Mouse (Mus musculus): ENCODE data around the gene Gm17654. TPM values are rescaled to one million over a fixed set of nuclear protein-coding genes. Genes with fewer than 3 reads are reported as not detected.
"Not testable (repeated sequence)": the region's sequence is repeated elsewhere in the genome, so short reads cannot be mapped to it uniquely, and the experiment has no call there.

The Gm17654 gene
- not detected in 2 replicates for polyA plus RNA-seq (2012; ENCODE audit: insufficient read depth, insufficient read length, missing spikeins)

DNA sequence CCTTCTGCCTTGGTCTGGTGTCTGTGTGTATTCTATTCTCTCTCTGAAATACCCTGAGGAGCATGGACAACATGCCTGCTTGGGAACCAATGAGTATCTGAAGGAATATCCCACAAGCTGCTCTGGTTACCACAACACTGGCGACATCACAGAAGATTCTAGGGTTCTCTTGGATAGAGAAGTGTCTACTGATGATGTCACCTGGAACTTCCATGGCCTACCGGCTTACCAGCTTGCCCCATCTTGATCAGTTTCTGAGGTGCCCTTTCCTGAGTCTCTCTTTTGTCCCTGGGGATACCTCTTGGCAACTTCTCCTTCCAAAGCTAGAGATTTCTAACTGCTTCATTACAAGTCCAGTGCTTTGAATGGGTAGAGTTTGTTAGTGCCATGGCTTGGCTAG is at the start of gene Gm17654:
Gene Gm17654 (minus strand): TSS at position 101 of the 400 bp plus-strand sequence.
- H3K4me3 ChIP-seq (ENCODE audit: insufficient read depth, low read length); H3K27ac ChIP-seq (ENCODE audit: insufficient read depth, low read depth, low read length); H3K4me1 ChIP-seq (ENCODE audit: control insufficient read depth, insufficient read depth, low read length): not testable (repeated sequence)

DNA sequence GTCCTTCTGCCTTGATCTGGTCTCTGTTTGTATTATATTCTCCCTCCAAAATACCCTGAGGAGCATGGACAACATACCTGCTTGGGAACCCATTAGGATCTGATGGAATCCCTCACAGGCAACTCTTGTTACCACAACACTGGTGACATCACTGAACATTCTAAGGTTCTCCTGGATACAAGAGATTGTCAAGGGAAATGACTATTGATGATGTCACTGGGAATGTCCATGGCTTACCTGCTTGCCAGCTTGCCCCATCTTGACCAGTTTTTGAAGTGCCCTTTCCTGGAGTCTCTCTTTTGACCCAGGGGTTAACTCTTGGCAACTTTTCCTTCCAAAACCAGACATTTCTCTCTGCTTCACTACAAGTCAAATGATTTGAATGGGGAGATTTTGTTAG is 29.0 kb upstream of the Gm17654 start, which contains the start of gene Gm10375:
Gene Gm10375 (minus strand): TSS at position 101 of the 400 bp plus-strand sequence.
- H3K4me3 ChIP-seq (ENCODE audit: insufficient read depth, low read length); H3K27ac ChIP-seq (ENCODE audit: insufficient read depth, low read depth, low read length); H3K4me1 ChIP-seq (ENCODE audit: control insufficient read depth, insufficient read depth, low read length): not testable (repeated sequence)

DNA sequence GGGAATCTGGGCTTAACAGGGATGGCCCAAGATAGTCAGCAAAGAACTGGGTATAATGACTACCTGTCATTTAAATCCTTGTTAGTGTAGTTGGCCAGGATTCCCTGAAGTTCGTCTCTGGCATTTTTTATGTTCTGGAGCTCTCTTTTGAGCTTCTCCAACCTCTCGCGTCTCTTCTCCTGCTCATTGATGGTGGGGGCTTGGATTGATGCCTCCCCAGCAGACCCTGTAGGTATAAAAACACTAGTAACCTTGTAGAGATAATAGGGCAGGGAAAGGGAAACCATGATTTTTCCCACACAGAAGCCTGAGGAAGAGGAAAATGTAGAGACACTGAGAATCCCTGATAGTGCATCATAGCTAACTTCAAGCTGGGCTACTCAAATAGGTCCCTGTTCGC is 977 bp downstream of the Gm17654 start:
- H3K4me1 ChIP-seq (ENCODE audit: control insufficient read depth, insufficient read depth, low read length); H3K27ac ChIP-seq (ENCODE audit: insufficient read depth, low read depth, low read length); H3K4me3 ChIP-seq (ENCODE audit: insufficient read depth, low read length): not testable (repeated sequence)

DNA sequence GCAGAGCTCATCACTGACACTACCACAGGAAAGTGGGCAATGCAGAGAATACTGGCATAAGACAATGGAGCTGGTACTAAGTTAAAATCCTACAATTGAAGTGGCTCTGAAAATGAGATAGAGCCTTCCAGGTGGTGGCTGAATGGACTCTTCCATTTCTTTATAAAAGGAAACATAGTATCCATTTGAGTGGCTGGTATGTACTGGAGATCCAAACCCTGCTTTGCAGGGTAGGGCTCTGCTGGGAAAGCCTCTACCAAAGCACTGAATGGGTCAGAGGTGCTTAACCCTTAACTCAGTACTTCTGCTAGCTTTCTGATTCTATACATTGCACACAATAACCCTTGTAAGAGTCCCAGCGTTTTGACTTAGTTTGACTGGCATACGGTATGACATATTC is 26.7 kb downstream of the Gm17654 start:
- not testable (repeated sequence) for H3K27ac ChIP-seq (ENCODE audit: insufficient read depth, low read depth, low read length); H3K4me3 ChIP-seq (ENCODE audit: insufficient read depth, low read length); H3K4me1 ChIP-seq (ENCODE audit: control insufficient read depth, insufficient read depth, low read length)

DNA sequence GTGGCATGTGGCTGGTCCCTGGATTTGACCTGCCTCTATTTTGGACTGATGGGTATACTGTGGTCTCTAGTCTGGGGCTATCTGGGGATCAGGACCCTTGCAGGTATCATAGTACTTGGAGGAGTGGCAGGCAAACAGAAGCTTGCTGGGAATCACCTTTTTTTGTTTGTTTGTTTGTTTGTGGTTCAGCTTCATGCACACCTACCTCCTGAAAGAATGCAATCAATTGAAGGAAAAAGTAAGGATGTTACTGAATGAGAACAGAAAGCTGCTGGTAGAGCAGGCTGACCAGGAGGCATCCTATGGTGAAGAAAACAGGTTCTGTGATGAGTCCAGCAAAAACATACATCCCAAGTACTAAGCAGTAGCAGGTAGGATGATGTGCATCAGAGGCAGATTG is 32.7 kb downstream of the Gm17654 start:
- H3K4me3 ChIP-seq (ENCODE audit: insufficient read depth, low read length); H3K4me1 ChIP-seq (ENCODE audit: control insufficient read depth, insufficient read depth, low read length); H3K27ac ChIP-seq (ENCODE audit: insufficient read depth, low read depth, low read length): not testable (repeated sequence)

DNA sequence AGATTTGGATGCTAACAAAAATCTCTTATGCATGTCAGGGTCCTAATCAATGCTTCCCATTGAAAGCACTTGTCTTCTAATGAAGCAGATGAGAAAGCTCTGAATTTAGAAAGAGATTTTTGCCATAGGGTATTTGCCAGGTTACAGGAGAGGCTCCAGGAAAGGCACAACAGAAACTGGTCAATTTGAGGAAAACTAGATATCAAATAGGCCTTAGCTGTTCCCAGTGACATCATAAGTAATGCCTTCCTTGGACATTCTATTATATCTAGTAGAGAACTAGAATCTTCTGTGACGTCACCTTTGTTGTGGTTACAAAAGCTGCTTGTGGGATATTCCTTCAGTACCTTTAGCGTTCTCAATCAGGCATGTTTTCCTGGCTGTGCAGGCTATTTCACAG is 35.7 kb downstream of the Gm17654 start, which contains the start of gene Gm5799:
Gene Gm5799 (plus strand): TSS at position 301 of the 400 bp plus-strand sequence.
- not testable (repeated sequence) for H3K27ac ChIP-seq (ENCODE audit: insufficient read depth, low read depth, low read length); H3K4me1 ChIP-seq (ENCODE audit: control insufficient read depth, insufficient read depth, low read length); H3K4me3 ChIP-seq (ENCODE audit: insufficient read depth, low read length)

DNA sequence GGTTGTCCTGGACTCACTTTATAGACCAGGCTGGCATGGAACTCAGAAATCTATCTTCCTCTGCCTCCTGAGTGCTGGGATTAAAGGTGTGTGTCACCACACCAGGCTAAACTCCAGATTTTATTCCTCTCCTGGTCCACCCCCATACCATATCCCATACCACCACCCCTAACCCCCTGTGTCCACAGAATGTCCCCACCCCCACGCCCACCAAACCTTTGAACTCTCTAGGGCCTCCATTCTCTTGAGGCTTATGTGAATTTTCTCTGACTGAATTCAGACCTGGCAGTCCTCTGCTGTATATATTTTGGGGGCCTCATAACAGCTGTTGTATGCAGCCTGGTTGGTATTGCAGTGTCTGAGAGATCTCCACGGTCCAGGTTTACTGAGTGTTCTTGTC is 40.8 kb downstream of the Gm17654 start:
- not testable (repeated sequence) for H3K4me3 ChIP-seq (ENCODE audit: insufficient read depth, low read length); H3K4me1 ChIP-seq (ENCODE audit: control insufficient read depth, insufficient read depth, low read length); H3K27ac ChIP-seq (ENCODE audit: insufficient read depth, low read depth, low read length)

DNA sequence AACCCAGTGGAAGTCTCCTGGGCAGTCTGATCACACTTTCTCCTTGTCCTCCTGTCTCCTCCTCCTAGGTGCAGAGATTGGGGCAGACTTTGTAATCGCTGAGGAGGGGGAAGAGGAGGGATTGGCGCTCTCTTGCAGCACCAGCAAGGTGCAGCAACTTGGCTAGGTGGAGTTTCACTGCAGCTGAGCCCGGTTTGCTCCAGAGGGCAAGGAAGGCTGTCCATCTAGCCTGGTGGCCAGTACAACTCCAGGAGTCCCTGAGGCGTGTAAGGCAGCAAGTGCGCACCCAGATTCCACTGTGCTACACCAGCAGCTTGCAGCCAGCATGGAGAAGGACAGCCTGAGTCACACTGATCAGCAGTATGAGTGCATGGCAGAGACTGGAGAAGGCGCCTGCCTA is 46.6 kb downstream of the Gm17654 start:
- not testable (repeated sequence) for H3K27ac ChIP-seq (ENCODE audit: insufficient read depth, low read depth, low read length); H3K4me1 ChIP-seq (ENCODE audit: control insufficient read depth, insufficient read depth, low read length); H3K4me3 ChIP-seq (ENCODE audit: insufficient read depth, low read length)

DNA sequence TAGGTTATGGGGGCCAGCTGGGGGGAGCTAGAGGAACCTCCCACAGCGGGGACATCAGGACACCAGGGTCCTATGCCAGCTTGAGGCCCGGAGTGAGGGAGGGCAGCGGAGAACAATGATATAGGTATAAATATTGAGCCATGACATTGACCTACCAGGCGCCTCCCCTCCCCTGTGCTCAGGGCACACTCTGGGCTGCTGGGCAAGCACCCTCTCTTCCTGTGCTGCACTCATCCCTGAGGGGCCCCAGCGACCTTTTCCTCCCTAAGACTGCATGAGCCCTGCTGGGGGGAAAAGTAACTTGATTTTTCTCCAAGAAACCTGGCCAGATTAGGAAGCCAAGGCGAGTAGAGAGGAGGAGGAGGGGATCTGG is 46.9 kb downstream of the Gm17654 start:
- H3K27ac ChIP-seq (ENCODE audit: insufficient read depth, low read depth, low read length); H3K4me1 ChIP-seq (ENCODE audit: control insufficient read depth, insufficient read depth, low read length); H3K4me3 ChIP-seq (ENCODE audit: insufficient read depth, low read length): not testable (repeated sequence)

DNA sequence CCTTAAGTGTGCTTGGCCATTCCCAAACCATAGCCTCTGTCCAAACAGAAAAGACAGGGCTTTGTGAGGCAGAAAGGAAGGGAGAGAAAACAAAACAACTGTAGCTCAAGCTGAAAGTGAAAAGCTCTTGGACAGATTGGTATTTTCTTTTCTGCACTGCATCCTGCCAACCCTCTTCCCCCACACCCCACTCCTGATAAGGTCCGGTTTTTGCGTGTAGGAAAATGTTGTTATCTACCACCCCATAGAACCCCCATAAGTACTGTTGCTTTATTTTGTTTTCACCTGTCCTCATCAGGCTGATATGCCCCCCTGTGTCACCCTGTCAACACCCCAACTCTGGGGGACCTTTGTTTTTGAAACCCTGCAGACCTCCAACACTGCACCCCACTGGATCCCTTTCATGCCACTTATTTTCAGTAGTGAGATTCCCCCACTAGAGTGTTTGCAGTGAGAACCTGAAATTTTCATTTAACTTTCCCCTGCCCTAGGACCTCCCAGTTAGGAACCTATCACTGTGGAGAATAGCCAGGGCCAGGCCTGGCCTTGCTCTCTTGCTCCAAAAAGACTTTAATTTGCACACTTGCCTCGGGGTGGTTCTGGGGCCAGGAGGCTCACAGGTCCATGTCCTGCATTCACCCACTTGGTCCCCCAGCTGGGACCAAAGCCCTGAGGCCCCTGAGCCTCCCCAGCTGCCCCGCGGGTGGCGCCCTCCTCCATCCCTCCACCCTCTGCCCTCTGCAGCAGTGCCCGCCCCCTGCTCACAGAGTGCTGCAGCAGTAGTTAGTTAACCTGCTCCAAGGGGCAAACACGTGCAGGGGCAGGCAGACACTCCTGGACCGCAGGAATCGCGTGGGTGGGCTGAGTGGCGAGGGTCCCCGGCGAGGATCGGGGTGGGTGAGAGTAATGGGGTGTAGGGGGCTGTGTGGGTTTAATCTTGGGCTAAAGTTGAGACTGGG is 47.6 kb downstream of the Gm17654 start:
- not testable (repeated sequence) for H3K4me1 ChIP-seq (ENCODE audit: control insufficient read depth, insufficient read depth, low read length); H3K4me3 ChIP-seq (ENCODE audit: insufficient read depth, low read length); H3K27ac ChIP-seq (ENCODE audit: insufficient read depth, low read depth, low read length)

Other genes with a start within 250 kb of the Gm17654 start
- gene 1700001F09Rik, start 231.3 kb downstream of the Gm17654 start, polyA plus RNA-seq (2012; ENCODE audit: insufficient read depth, insufficient read length, missing spikeins), result not detected in 2 replicates
- gene Gm8138, start 162.8 kb downstream of the Gm17654 start, polyA plus RNA-seq (2012; ENCODE audit: insufficient read depth, insufficient read length, missing spikeins), result not detected in 2 replicates
- gene Gm5799, start 35.6 kb downstream of the Gm17654 start, polyA plus RNA-seq (2012; ENCODE audit: insufficient read depth, insufficient read length, missing spikeins), result not detected in 2 replicates
- not detected in 2 replicates for gene Gm10375, start 28.9 kb upstream of the Gm17654 start, polyA plus RNA-seq (2012; ENCODE audit: insufficient read depth, insufficient read length, missing spikeins)
- not detected in 2 replicates for gene Gm8165, start 98.1 kb upstream of the Gm17654 start, polyA plus RNA-seq (2012; ENCODE audit: insufficient read depth, insufficient read length, missing spikeins)
- 1.9 and 5.3 TPM in 2 replicates for gene Gm7324, start 118.7 kb upstream of the Gm17654 start, polyA plus RNA-seq (2012; ENCODE audit: insufficient read depth, insufficient read length, missing spikeins)
- gene Gm16506, start 148.3 kb upstream of the Gm17654 start, polyA plus RNA-seq (2012; ENCODE audit: insufficient read depth, insufficient read length, missing spikeins), result not detected in 2 replicates
- gene Gm6526, start 168.7 kb upstream of the Gm17654 start, polyA plus RNA-seq (2012; ENCODE audit: insufficient read depth, insufficient read length, missing spikeins), result not detected in 2 replicates
- not detected in 2 replicates for gene Gm8180, start 205.6 kb upstream of the Gm17654 start, polyA plus RNA-seq (2012; ENCODE audit: insufficient read depth, insufficient read length, missing spikeins)